In the genomic region with DNA sequence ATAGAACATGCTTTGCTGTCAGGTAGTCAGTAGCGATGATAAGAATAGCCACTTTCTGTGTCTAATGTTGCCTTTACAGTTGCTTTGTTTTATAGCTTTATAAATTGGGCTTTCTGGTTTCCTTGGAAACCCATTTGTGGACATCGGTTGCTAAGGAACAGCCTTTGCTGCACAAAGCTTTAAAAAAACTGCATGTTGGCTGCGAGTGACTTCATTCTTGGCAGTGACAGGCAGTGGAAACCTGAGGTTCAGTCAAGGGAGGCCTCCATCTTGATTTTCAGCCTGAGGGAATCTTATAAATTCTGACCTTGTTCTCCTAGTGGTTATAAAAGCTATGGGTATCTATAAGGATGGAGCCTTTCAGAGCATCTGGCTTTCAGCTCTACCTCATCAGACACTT, we compare ENCODE assay signal across 8 mouse cellular contexts. TPM values are rescaled to one million over a fixed set of nuclear protein-coding genes. Genes with fewer than 3 reads are reported as not detected.
DNase-seq lines count a peak whose midpoint lies in the region; ATAC-seq lines count a peak whose summit lies in the region.

No protein-coding gene starts in this region.

- peak; percentile 60 to 63 for DNase-seq in cerebellum, postnatal 10 days
- DNase-seq in cerebellum, adult 9-10 months: no peak
- peak; percentile 53 for DNase-seq in Muller cell, postnatal 12 days (ENCODE audit: inconsistent ontology term)
- peak; percentile 30 for DNase-seq in hindbrain, embryonic 10.5 days (ENCODE audit: low spot score)
- DNase-seq in T-cell, adult 2 months (ENCODE audit: low spot score): no peak
- DNase-seq in urinary bladder, adult 2 months (ENCODE audit: low spot score): no peak
- DNase-seq in lung, postnatal 4 days: no peak

- H3K4me2 ChIP-seq in limb, embryonic 15.5 days: no peak overlapping the region

- no peaks in the 10 kb centered on the region for H3K9me3 ChIP-seq in hindbrain, embryonic 10.5 days
- H3K9me3 ChIP-seq in limb, embryonic 15.5 days: no peaks in the 10 kb centered on the region

- no peaks in the 10 kb centered on the region for H3K27me3 ChIP-seq in hindbrain, embryonic 10.5 days (ENCODE audit: insufficient read depth, poor library complexity, severe bottlenecking)
- H3K27me3 ChIP-seq in limb, embryonic 15.5 days: no peaks in the 10 kb centered on the region

- no peak overlapping the region for H3K9ac ChIP-seq in limb, embryonic 15.5 days

- WGBS in hindbrain, embryonic 10.5 days: 47% methylated on average over 3 of the region's 3 CpGs
- 23% methylated on average over 3 of the region's 3 CpGs for WGBS in limb, embryonic 15.5 days

- H3K4me3 ChIP-seq in hindbrain, embryonic 10.5 days: no peak overlapping the region
- H3K4me3 ChIP-seq in limb, embryonic 15.5 days: no peak overlapping the region

- peaks cover 24% of the 10 kb centered on the region for H3K4me1 ChIP-seq in hindbrain, embryonic 10.5 days (replicated peaks)
- H3K4me1 ChIP-seq in limb, embryonic 15.5 days: no peaks in the 10 kb centered on the region

- no peaks in the 10 kb centered on the region for H3K36me3 ChIP-seq in hindbrain, embryonic 10.5 days
- no peaks in the 10 kb centered on the region for H3K36me3 ChIP-seq in limb, embryonic 15.5 days

- 0 out of 2 replicates have a peak, but pooled peaks have one; percentile 40 for ATAC-seq in limb, embryonic 15.5 days (ENCODE audit: insufficient number of reproducible peaks, low FRiP score, low TSS enrichment, low read depth)

- H3K27ac ChIP-seq in hindbrain, embryonic 10.5 days: 0 out of 2 replicates have a peak overlapping the region, but pooled peaks have one; percentile 16
- no peak overlapping the region for H3K27ac ChIP-seq in limb, embryonic 15.5 days

RNA-seq across cellular contexts. Expression of gene Dclk1, which starts 42.1 kb away (rescaled TPM):
- polyA plus RNA-seq in hindbrain, embryonic 10.5 days (2016; fragmentation: Nextera tagmentation; extraction: Ambion mirVana): 52.5 and 81.6 TPM in 2 replicates
- 70.1 and 88.5 TPM in 2 replicates for polyA plus RNA-seq in limb, embryonic 15.5 days (2015; fragmentation: Nextera tagmentation; extraction: Ambion mirVana)
- 2.6 and 3.8 TPM in 2 replicates for polyA plus RNA-seq in urinary bladder, adult 2 months (2012; rRNA removed)

Comparison
In these comparisons a context has a peak if more than half of its experiments do, and no peak if none do; other contexts are left out.
1. DNase-seq: peak in cerebellum, postnatal 10 days (2 of 2), Muller cell, postnatal 12 days (single experiment) and hindbrain, embryonic 10.5 days (single experiment); none in cerebellum, adult 9-10 months (single experiment), T-cell, adult 2 months (single experiment), urinary bladder, adult 2 months (single experiment) and lung, postnatal 4 days (0 of 2).
2. RNA of gene Dclk1, which starts 42.1 kb away (polyA plus RNA-seq): 52.5 to 81.6 TPM in hindbrain, embryonic 10.5 days and 70.1 to 88.5 TPM in limb, embryonic 15.5 days; 2.6 to 3.8 TPM in urinary bladder, adult 2 months; every median in the first group is over 10 times any median in the second.